Mouse (Mus musculus) left cerebral cortex, adult 18-20 months (tissue): ENCODE measurements around the gene Amhr2. TPM values are rescaled to one million over a fixed set of nuclear protein-coding genes. Genes with fewer than 3 reads are reported as not detected.

Experiments
- DNase-seq, 2 experiments: peaks; one replicate each; pipeline ENCODE4 v3.0.0; 2021 to 2022; ENCODE audit warnings: low spot score in 2 of 2, mixed read lengths in 1 of 2
- long read RNA-seq, 2 experiments: library from polyadenylated mRNA; stranded (forward); transcript quantifications; one replicate each; pipeline ENCODE4 v2.0.0; 2021
- total RNA-seq, 2 experiments: library from RNA; stranded (reverse); gene quantifications; 2 replicates each; pipeline ENCODE4 v1.2.3; 2021

Amhr2 gene
- total RNA-seq = 1 to 10 TPM; 1.7 to 2.1 TPM
- long read RNA-seq, experiment 1, partial matches to known transcripts = 0 of 2 reads
- long read RNA-seq, experiment 1, other reads (novel, unspliced or antisense) = 2 of 2 reads
- long read RNA-seq, experiment 2 = 0 reads

DNA sequence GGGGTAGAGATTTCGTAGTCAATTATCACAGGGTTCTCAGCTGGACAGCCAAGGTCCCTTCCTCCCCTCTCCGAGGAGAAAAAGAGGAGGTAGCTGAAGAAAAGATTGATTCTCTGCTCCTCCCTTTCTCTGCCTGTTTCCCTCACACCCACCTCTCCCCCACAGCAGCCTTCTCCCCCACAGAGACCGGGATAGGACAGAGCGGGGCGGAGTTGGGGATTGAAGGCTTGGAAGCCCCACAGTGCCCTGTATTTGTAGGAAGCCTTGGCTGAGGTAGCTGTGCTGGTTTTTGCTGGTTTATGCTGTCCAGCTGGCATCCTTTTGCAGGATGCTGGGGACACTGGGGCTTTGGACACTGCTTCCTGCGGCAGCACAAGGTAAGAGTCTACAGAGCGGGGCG, at the start of gene Amhr2:
TSS of gene Amhr2 (plus strand) at position 222 of the 400 bp plus-strand sequence.
- no peak for DNase-seq

DNA sequence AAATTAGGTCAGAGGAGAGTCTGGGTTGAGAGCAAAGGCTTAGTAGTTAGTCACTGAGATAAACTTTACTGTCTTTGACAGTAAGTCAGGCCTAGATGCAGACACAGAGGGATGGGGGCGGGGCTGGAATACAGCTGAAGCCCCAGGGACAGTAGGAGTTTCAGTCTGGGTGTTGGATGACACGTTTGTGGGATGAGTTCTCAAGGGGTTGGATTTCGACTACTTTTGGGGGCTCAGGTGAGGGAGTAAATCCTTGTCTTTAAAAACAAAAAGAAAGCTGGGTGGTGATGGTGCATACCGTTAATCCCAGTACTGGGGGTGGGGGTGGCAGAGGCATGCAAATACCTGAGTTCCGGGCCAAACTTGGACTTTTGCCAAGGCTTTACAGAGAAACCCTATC, 46.5 kb upstream of the Amhr2 start:
- no peak for DNase-seq

DNA sequence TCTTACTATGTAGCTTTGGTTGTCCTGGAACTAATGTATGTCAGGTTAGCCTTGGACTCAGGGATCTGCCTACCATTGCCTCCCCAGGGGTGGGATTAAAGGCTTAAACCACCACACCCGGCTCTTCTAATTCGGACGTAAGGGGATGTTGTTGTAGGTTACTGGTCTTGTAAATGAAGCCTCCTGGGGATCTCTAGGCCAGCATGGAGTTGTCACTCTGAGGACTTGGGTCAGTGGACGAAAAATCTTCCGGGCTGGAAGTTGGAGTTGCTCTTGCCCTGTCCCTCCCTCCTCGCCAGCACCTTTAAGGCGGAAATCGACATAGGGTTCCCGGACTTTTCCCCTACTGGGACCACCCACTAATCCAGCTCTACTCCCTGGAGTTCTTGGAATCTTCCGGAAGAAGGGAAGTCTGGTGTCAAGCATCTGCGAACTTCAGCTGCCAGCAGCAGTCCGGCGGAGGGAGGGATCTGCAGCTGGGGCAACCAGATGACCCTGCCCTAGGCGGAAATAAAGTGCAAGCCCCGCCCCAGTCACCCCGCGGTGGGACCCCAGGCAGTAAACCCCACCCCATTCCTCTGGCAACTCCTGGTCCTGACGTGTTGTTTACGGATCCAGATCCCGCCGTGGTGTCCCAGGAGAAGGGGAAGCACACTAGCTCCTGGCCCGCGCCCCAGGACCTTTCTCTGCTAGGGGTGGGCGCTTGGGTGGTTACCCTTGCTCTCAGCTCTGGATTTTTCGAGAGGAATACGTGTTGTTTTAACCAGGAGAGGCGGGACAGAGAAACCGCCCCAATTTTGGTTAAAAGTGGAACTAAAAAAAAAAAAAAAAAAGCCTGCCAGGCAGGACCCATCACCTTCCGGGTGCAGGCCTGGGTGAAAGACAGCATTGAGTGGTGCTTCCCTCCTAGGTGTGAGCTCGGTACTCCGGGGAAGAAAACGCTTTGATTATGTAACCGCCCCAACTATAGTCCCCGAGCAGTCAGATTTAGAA, 45.6 kb upstream of the Amhr2 start:
- DNase-seq = peak; percentile 52 to 59

DNA sequence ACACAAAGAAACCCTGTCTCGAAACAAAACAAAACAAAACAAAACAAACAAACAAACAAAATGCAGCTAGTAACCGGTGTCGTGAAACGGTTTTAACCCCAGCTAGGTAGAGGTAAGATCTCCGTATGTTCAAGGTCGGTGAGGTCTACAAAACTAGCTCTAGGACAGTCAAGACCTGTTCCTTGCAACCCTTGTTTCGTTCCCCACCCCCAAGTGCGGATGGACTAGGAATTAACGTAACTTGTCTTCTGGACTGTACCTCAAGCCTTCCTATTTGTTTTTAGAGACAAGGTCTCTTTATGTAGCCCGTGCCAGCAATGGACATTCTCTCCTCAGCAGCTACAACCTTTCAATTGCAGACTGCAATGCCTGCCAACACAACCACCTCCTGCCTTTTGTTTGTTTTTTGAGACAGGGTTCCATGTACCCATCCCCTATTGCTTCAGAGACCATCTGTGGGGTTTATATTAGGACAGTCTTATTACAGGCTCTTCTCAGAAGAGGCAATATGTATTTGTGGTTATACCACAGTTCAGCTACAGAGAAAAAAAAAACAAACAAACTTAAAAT, 44.6 kb upstream of the Amhr2 start:
- no peak for DNase-seq

DNA sequence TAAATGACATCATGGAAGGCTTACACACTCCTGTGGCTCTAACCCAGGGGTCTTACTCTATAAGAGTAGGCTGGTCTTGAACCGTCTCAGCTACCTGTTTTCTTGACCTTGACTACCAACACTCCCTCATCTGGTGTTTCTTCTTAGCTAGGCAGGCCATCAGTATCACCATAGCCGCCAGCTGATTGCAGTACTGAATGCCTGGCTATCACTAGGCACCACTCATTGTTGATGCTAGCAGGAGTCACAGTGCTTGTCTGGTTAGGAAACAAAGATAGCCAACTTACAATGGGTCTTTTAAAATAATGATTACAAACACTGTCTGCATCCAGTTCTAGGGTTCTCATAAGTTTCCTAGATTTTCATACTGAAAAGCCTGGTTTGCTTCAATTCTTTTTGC, 43.9 kb upstream of the Amhr2 start:
- no peak for DNase-seq

DNA sequence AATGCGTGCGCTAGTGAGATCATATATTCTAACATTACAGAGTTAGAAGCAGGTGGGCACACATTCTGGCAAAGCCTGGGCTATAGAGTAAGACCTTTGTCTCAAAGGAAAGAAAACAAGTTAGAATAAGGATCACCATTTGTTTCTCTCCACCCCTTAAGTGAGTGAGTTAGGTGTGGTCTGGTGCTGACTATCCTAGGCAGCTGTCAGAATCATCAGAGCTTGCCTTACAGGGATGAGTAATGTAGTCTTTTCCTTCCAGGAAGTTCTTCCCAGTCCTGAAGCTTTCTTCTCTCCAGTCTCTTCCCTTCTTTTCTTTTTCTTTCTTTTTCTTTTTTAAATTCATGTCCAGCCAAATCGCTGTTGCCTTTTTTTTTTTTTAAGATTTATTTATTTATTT, 43.0 kb upstream of the Amhr2 start:
- no peak for DNase-seq

DNA sequence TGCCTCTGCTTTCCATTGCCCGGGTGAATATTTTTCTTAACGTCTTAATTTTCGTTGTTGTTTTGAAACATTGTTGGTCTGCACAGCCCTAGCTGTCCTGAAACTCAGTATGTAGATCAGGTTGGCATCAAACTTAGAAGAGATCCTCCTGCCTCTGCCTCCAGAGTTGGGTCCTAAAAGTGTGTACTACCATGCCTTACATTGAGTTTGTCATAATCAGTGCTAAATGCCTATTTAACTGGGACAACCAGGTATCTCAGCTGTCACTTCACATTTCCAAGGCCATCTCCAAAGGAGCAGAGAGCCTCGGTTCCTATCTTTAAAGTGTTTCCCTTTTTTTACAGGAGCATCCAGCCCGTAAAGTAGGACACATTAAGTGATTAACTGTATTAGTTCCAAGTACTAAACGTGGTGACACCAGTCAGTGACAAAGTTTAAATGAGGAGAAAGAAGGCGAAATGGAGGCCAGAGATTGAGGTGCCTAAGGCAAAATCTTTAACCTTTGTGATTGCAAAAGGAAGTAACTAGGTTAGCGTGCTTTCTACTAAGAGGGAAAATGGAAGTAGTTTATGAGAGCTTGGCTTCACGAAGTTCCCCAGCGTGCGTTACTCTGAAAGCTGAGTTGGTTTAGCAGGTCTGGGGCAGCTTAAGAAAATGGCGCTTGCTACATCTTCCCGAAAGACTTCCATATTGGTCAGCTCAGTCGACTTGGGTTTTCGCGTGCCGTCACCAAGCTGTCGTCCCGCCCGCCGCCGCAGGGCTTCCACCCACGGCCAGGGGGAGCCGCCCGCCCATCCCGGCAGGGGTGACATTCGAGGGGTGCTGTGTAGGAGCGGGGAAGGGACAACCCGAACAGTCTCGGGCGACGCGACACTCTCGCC, 40.3 kb upstream of the Amhr2 start:
- DNase-seq = no peak

DNA sequence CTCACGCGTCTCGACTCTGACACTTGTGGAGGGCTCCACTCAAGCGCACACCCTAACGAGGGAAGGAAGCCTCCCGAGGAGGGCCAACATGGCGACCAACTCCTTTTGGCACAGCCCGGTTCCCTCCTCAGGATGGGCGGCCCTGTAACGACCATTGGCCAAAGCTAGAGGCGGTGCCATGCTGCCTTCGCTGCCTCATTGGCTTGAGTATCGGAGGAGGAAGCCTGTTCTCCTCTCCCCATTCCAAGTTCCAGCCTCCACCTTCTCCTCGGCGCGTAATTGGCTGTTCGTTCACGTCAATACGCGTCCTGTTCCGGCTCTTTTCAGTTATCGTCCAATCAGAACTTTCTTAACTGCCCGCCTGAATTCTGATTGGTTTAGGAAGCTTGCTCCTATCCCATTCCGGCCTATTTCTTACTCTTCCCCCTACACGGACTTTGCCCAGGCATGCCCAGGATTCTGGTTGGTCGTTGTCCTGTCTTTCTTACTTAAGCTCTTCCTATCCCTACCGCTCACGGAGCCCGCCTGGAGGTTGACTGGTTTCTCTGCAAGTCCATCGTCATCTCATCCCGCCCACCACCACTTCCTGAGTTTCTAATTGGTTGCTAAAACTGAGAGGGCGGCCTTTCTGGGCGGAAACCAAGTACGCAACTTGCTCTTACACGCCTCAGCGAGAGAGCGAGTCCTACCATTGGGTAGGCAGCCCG, 39.5 kb upstream of the Amhr2 start, which contains the start of gene Sp1:
TSS of gene Sp1 (plus strand) at position 655 of the 707 bp plus-strand sequence.
- peak; percentile 98 to 100 for DNase-seq

DNA sequence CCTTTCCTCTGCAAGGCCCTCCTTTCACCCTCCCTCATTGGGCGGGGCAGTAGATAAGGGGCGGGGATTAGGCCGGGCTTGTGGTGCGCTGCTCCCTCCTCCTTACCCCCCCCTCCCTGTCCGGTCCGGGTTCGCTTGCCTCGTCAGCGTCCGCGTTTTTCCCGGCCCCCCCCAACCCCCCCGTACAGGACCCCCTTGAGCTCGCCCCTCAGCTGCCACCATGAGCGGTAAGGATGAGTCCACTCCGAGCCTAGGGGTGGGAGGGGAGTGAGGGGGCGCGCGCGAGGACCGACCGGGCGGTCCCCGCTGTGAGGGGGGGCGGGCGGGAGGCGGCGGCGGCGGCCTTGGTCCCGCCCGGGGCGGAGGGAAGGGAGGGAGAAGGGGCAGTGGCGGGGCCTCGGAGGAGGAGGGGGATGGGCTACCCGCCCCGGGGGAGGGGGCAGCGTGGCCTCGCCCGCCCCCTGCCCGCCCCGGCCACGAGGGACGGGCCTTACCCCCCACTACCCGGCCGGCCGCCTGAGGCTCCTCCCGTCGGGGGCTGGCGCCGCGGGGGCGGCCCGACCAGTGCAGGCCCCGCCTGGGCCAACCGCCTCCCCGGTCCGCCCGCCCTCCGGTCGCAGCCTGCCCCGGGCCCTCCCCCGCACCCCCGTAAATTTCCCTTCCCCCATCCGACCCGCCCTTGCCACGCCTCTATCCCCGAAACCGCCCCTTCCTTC, 38.8 kb upstream of the Amhr2 start:
- DNase-seq = peak; percentile 51 to 56

DNA sequence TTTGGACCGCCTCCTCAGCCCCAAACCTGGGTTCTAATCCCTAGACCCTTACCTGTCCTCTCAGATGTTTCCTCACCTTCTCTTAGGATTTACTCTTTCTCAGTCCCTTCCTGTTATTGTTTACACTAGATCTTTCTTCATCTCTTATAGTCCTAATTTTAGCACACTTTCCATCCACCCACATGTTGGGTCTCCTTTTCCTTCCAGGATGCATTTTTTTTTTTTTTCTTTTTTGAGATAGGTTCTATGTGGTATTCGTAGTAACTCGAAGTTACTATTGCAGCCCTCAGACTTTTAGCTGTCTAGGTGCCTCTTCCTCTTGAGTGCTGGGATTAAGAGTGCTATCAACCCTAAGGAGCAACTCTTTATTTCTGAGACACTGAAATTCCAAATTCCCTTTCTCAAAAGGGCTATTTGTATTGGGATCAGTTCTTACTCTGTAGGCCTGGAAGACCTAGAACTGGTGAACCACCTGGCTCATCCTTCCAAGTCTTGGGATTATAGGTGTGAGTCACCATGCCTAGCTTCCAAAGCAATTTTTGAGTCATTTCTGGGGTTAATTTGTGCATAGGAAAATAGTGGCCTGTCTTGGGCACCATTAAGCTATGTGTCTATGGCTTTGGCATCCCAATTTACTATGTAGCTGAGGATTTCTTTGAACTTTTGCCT, 38.1 kb upstream of the Amhr2 start:
- no peak for DNase-seq

DNA sequence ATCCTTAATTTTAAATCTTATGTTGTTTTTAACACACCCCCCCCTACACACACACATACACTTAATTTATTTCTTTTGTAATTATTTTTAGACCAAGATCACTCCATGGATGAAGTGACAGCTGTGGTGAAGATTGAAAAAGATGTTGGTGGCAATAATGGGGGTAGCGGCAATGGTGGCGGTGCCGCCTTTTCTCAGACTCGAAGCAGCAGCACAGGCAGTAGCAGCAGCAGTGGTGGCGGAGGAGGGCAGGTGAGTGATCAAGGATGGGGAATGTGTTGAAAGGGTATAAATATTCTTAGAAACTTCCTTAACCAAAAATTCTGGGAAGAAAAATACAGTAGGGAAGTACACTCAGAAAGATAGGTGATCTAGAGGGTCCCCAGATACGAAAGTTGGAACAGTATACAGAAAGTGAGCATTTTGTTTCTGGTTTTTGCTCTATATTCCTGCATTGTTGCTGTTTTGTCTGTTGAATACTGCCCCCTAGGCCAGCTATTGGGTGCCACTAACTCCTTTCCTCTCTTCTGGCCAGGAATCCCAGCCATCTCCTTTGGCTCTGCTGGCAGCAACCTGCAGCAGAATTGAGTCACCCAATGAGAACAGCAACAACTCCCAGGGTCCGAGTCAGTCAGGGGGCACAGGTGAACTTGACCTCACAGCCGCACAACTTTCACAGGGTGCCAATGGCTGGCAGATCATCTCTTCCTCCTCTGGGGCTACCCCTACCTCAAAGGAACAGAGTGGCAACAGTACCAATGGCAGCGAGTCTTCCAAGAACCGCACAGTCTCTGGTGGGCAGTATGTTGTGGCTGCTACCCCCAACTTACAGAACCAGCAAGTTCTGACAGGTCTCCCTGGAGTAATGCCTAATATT, 37.2 kb upstream of the Amhr2 start:
- no peak for DNase-seq

DNA sequence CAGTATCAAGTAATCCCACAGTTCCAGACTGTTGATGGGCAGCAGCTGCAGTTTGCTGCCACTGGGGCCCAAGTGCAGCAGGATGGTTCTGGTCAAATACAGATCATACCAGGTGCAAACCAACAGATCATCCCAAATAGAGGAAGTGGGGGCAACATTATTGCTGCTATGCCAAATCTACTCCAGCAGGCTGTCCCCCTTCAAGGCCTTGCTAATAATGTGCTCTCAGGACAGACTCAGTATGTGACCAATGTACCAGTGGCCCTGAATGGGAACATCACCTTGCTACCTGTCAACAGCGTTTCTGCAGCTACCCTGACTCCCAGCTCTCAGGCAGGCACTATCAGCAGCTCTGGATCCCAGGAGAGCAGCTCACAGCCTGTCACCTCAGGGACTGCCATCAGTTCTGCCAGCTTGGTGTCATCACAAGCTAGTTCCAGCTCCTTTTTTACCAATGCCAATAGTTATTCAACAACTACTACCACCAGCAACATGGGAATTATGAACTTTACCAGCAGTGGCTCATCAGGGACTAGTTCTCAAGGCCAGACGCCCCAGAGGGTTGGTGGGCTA, 36.5 kb upstream of the Amhr2 start:
- DNase-seq = no peak

DNA sequence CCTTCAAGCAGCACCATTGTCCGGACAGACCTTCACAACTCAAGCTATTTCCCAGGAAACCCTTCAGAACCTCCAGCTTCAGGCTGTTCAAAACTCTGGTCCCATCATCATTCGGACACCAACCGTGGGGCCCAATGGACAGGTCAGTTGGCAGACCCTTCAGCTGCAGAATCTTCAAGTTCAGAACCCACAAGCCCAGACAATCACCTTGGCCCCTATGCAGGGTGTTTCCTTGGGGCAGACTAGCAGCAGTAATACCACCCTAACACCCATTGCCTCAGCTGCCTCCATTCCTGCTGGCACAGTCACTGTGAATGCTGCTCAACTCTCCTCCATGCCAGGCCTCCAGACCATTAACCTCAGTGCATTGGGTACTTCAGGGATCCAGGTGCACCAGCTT, 35.9 kb upstream of the Amhr2 start:
- DNase-seq = no peak

DNA sequence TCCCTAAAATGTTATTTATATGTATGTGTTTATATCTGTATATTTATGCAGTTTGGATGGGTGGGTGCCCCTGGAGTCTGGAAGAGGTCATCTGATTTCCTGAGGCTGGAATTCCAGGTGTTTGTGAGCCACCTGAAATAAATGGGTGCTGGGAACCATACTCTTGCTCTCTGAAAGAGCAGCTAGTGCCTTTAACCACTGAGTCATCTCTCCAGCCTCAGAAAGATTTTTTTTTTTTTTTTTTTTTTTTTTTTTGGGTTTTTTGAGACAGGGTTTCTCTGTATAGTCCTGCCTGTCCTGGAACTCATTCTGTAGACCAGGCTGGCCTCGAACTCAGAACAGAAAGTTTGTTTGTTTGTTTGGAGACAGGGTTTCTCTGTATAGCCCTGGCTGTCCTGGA, 34.1 kb upstream of the Amhr2 start:
- DNase-seq = no peak

DNA sequence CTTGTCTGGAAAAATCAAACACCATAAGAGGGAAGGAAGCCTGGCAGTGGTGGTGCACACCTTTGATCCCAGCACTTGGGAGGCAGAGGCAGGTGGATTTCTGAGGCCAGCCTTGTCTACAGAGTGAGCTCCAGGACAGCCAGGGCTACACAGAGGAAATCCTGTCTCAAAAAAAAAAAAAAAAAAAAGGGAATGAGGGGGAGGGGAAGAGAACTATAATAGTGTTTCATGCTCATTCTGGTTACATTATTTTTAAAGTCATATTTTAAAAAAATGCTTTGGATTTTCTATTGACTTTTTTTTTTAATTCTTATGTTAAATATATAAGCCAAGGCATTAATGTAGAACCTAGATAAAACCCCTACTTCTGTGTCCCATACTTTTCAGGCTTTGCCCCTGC, 31.5 kb upstream of the Amhr2 start:
- DNase-seq = no peak

DNA sequence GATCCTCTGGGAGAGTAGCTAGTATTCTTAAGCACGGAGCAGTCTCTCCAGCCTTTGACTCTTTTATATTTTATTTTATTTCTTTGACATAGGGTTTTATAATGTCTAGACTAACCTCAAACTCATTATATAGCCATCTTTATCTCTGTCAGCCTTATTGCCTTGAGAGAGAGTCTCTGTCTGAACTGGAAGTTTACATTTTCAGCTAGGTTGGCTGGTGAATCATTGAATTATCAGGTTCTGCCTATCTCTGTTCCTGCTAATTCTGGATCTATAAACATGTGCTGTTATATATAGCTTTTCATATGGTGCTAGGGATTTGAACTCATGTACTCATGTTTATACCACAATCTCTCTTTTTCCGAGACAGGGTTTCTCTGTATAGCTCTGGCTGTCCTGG, 27.6 kb upstream of the Amhr2 start:
- no peak for DNase-seq

DNA sequence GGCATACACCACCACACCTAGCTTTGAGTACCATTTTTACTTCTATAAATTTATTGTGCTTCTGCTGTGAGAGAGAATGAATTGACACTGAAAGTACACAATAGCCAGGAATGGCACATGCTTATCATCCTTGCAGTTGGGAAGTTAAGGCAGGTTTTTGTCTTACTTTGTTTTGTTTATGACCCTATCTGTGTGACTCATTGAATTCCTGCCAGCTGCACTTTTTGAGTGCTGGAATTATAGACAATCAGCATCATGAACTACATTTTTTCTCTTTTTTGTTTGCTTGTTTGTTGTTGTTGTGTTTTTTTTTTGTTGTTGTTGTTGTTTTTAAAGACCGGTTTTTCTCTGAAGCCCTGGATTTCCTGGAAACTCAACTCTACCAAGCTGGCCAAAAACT, 24.2 kb upstream of the Amhr2 start:
- DNase-seq = no peak

DNA sequence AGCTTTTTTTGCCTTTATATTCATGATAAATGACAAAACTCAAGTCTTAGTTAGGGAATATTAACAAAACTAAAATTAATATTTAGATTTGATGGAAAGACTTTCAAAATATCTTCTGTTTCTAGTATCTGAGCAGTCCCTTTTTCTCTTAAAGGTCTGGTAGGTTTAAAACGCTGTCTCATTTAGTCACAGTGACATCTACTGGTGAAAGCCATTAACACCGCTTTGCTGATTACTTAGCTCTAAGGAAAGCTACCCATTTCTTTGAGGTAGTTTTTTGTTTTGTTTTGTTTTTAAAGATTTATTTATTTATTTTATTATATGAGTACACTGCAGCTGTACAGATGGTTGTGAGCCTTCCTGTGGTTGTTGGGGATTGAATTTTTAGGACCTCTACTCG, 23.7 kb upstream of the Amhr2 start:
- peak in 1 of 2 experiments; percentile 56 for DNase-seq
